ENCODE assay signal across 17 mouse cellular contexts in the genomic region with DNA sequence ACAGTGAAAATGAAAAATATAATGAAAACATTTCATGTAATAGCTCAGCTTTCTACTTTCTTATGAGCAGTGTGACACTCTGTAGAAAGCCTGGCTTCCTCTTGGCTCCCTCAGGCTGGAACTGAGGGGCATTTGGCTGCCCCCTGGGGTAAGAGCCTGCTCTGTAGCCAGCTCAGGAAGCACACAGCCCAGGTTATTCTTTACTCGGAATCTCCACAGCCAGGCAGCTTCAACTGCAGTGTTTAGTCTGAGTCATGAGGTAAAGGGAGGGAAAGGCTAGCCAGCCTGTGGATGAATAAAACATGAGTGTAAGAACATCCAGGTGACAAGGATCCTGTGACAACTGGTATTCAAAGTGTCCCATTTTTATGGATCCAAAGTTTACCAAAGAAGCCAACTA.
DNase-seq lines count a peak whose midpoint lies in the region; ATAC-seq and TF ChIP-seq lines count a peak whose summit lies in the region.
"Had no signal": no experiment of that assay in that cellular context is flagged by ENCODE, and none has a peak within 500 bp of the region (broad histone marks: within the 10 kb centered on the region; RNA-seq: fewer than 3 reads in every experiment).

No protein-coding gene starts in this region.

- H3K4me1 ChIP-seq in hindbrain, embryonic 12.5 days = no peaks in the 10 kb centered on the region
- H3K4me1 ChIP-seq: liver, embryonic 13.5 days; lung, embryonic 15.5 days had no signal

- H3K9ac ChIP-seq in hindbrain, embryonic 12.5 days = no peak overlapping the region
- H3K9ac ChIP-seq: heart, embryonic 15.5 days; liver, embryonic 13.5 days; lung, embryonic 15.5 days had no signal

- WGBS in hindbrain, embryonic 12.5 days = 58% methylated on average over 1 of the region's 1 CpGs

- TF ChIP-seq CTCF in layer of hippocampus, adult 2 months (conservative IDR thresholded peaks at IDR 0.05) = no peak; the same call in 1 of the 2 replicates

- H3K36me3 ChIP-seq in hindbrain, embryonic 12.5 days = no peaks in the 10 kb centered on the region
- H3K36me3 ChIP-seq: embryonic facial prominence, embryonic 10.5 days; heart, embryonic 15.5 days; liver, embryonic 13.5 days; lung, embryonic 15.5 days had no signal

- peak; percentile 79 for ATAC-seq in cerebellum, adult (ENCODE audit: insufficient number of reproducible peaks, low FRiP score, low TSS enrichment)
- ATAC-seq in hindbrain, embryonic 12.5 days (ENCODE audit: low FRiP score) = no peak

- H3K4me2 ChIP-seq in hindbrain, embryonic 12.5 days (replicated peaks) = no peak overlapping the region
- H3K4me2 ChIP-seq: heart, embryonic 15.5 days; liver, embryonic 13.5 days; lung, embryonic 15.5 days had no signal

- H3K4me3 ChIP-seq in layer of hippocampus, adult 2 months = no peak overlapping the region
- no peak overlapping the region for H3K4me3 ChIP-seq in hindbrain, embryonic 12.5 days
- H3K4me3 ChIP-seq: embryonic facial prominence, embryonic 10.5 days; heart, adult 2 months; heart, embryonic 15.5 days; liver, embryonic 13.5 days; lung, embryonic 15.5 days had no signal

- H3K27ac ChIP-seq in layer of hippocampus, adult 2 months = peak overlapping the region; percentile 36; the same call in 1 of the 2 replicates
- H3K27ac ChIP-seq in hindbrain, embryonic 12.5 days = no peak overlapping the region
- H3K27ac ChIP-seq: embryonic facial prominence, embryonic 10.5 days; heart, embryonic 15.5 days; liver, embryonic 13.5 days; lung, embryonic 15.5 days had no signal

- H3K27me3 ChIP-seq in hindbrain, embryonic 12.5 days = no peaks in the 10 kb centered on the region
- H3K27me3 ChIP-seq: heart, embryonic 15.5 days; liver, embryonic 13.5 days; lung, embryonic 15.5 days had no signal

- H3K9me3 ChIP-seq in hindbrain, embryonic 12.5 days (replicated peaks) = no peaks in the 10 kb centered on the region
- H3K9me3 ChIP-seq: embryonic facial prominence, embryonic 10.5 days; heart, embryonic 15.5 days; liver, embryonic 13.5 days; lung, embryonic 15.5 days had no signal

- DNase-seq in cerebellum, adult 11 months = no peak
- no peak for DNase-seq in layer of hippocampus, adult 2 months (ENCODE audit: low spot score in 2 of 2)
- no peak for DNase-seq in layer of hippocampus, postnatal 25 days (ENCODE audit: extremely low spot score in 1 of 2, low spot score in 1 of 2)
- DNase-seq in cerebellum, postnatal 25 days = peak; percentile 46 to 68
- peak; percentile 53 to 57 for DNase-seq in kidney, postnatal 36 days
- no peak for DNase-seq in layer of hippocampus, adult 9-10 months (ENCODE audit: low spot score)
- DNase-seq: adrenal gland, adult 8-10 months; heart, adult 2 months; liver, embryonic 13.5 days; lung, postnatal 4 days; right cerebral cortex, postnatal 25 days; thymus, postnatal 4 days had no signal

Comparison
In these comparisons a context has a peak if more than half of its experiments do, and no peak if none do; other contexts are left out.
1. DNase-seq: peak in cerebellum, postnatal 25 days (2 of 2) and kidney, postnatal 36 days (2 of 2); none in cerebellum, adult 11 months (single experiment), layer of hippocampus, adult 2 months (0 of 2), layer of hippocampus, postnatal 25 days (0 of 2) and layer of hippocampus, adult 9-10 months (single experiment).